In the genomic region with DNA sequence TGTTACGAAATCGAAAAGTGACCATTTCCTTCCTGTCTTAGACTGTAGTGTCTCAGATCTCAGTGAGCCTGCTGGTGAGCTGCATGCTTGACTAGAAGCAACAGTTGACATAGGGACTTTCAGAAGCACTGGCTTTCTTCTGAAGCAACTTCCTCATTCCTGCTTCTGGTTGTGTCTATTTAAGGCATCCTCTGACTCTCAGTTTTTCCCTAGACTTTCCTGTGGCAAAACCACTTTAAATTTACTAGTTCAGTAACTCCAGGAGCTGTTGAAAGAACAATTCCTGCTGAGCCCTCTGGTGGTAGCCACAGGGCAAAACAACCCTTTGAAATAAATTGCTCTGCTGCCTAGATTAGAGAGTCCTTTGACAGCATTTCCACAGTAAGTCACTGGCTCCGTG, we compare ENCODE assay signal across 9 mouse cellular contexts.
DNase-seq lines count a peak whose midpoint lies in the region; ATAC-seq lines count a peak whose summit lies in the region.
"Had no signal": no experiment of that assay in that cellular context is flagged by ENCODE, and none has a peak within 500 bp of the region (broad histone marks: within the 10 kb centered on the region; RNA-seq: fewer than 3 reads in every experiment).

No protein-coding gene starts in this region.

- no peaks in the 10 kb centered on the region for H3K9me3 ChIP-seq in midbrain, embryonic 13.5 days
- no peaks in the 10 kb centered on the region for H3K9me3 ChIP-seq in midbrain, embryonic 16.5 days (replicated peaks; ENCODE audit: control insufficient read depth, low read length, poor library complexity, severe bottlenecking)
- H3K9me3 ChIP-seq in midbrain, embryonic 15.5 days: no peaks in the 10 kb centered on the region

- no peaks in the 10 kb centered on the region for H3K36me3 ChIP-seq in midbrain, embryonic 13.5 days
- no peaks in the 10 kb centered on the region for H3K36me3 ChIP-seq in midbrain, embryonic 16.5 days (ENCODE audit: control insufficient read depth, insufficient read depth, low read length)
- H3K36me3 ChIP-seq in midbrain, embryonic 15.5 days (replicated peaks): no peaks in the 10 kb centered on the region

- 82% methylated on average over 3 of the region's 3 CpGs for WGBS in midbrain, embryonic 13.5 days
- 70% methylated on average over 3 of the region's 3 CpGs for WGBS in midbrain, embryonic 16.5 days
- 78% methylated on average over 3 of the region's 3 CpGs for WGBS in midbrain, embryonic 15.5 days

- 0 out of 2 replicates have a peak, but pooled peaks have one; percentile 17 for ATAC-seq in midbrain, embryonic 13.5 days
- no peak for ATAC-seq in midbrain, embryonic 16.5 days
- ATAC-seq in midbrain, embryonic 15.5 days (replicated peaks): 0 out of 2 replicates have a peak, but pooled peaks have one; percentile 33

- H3K4me2 ChIP-seq in midbrain, embryonic 13.5 days (replicated peaks): no peak overlapping the region
- no peak overlapping the region for H3K4me2 ChIP-seq in midbrain, embryonic 16.5 days (ENCODE audit: low read length)
- no peak overlapping the region for H3K4me2 ChIP-seq in midbrain, embryonic 15.5 days

- H3K27ac ChIP-seq in midbrain, embryonic 13.5 days: no peak overlapping the region
- no peak overlapping the region for H3K27ac ChIP-seq in midbrain, embryonic 16.5 days (ENCODE audit: low read length)
- H3K27ac ChIP-seq in midbrain, embryonic 15.5 days: no peak overlapping the region
- H3K27ac ChIP-seq: macrophage had no signal

- no peaks in the 10 kb centered on the region for H3K4me1 ChIP-seq in midbrain, embryonic 13.5 days (replicated peaks)
- H3K4me1 ChIP-seq in midbrain, embryonic 16.5 days (ENCODE audit: control insufficient read depth, insufficient read depth, low read length): no peaks in the 10 kb centered on the region
- H3K4me1 ChIP-seq in midbrain, embryonic 15.5 days: no peaks in the 10 kb centered on the region

- H3K27me3 ChIP-seq in midbrain, embryonic 13.5 days: no peaks in the 10 kb centered on the region
- H3K27me3 ChIP-seq in midbrain, embryonic 16.5 days (ENCODE audit: control insufficient read depth, insufficient read depth, low read depth, low read length): no peaks in the 10 kb centered on the region
- H3K27me3 ChIP-seq in midbrain, embryonic 15.5 days (replicated peaks): no peaks in the 10 kb centered on the region

- no peak overlapping the region for H3K4me3 ChIP-seq in midbrain, embryonic 13.5 days (replicated peaks)
- no peak overlapping the region for H3K4me3 ChIP-seq in midbrain, embryonic 16.5 days (ENCODE audit: low read depth, low read length)
- H3K4me3 ChIP-seq in midbrain, embryonic 15.5 days: no peak overlapping the region

- DNase-seq in adrenal gland, adult 2 months: peak; percentile 1
- no peak for DNase-seq in adrenal gland, adult (ENCODE audit: inconsistent age in 2 of 2, low spot score in 1 of 2)
- peak; percentile 65 for DNase-seq in layer of hippocampus, adult 9-11 months
- DNase-seq in urinary bladder, postnatal 14 days (ENCODE audit: low spot score): no peak
- DNase-seq in gastrocnemius, adult 18-20 months (ENCODE audit: low spot score): no peak

- H3K9ac ChIP-seq in midbrain, embryonic 13.5 days (replicated peaks): no peak overlapping the region
- H3K9ac ChIP-seq in midbrain, embryonic 16.5 days (ENCODE audit: low read depth, low read length): no peak overlapping the region
- H3K9ac ChIP-seq in midbrain, embryonic 15.5 days: no peak overlapping the region

Comparison
In these comparisons a context has a peak if more than half of its experiments do, and no peak if none do; other contexts are left out.
1. DNase-seq: peak in adrenal gland, adult 2 months (single experiment) and layer of hippocampus, adult 9-11 months (single experiment); none in adrenal gland, adult (0 of 2), urinary bladder, postnatal 14 days (single experiment) and gastrocnemius, adult 18-20 months (single experiment).